Mouse (Mus musculus) lung, embryonic 16.5 days (tissue): ENCODE results near the gene Myo18a. TPM values are rescaled to one million over a fixed set of nuclear protein-coding genes. Genes with fewer than 3 reads are reported as not detected.

Experiments
- ATAC-seq: fragments of 200-750 bp; cut with Nextera tagmentation; 2 replicates; pipeline ENCODE4 v1.8.0; 2017; ENCODE audit warnings: low read depth, mild to moderate bottlenecking, moderate library complexity
- H3K27ac ChIP-seq: fragments of 300-500 bp; sonication (generic); 2 replicates; pipeline ENCODE4 v1.5.1; 2014; ENCODE audit warnings: mild to moderate bottlenecking, control low read depth, low read length
- H3K27me3 ChIP-seq: fragments of 300-500 bp; sonication (generic); 2 replicates; pipeline ENCODE4 v1.6.1; 2014; ENCODE audit warnings: low read depth, low read length, mixed read lengths; ENCODE audit not compliant: control insufficient read depth, insufficient read depth
- H3K36me3 ChIP-seq: fragments of 300-500 bp; sonication (generic); 2 replicates; pipeline ENCODE4 v1.6.1; 2014; ENCODE audit warnings: low read length; ENCODE audit not compliant: control insufficient read depth, insufficient read depth
- H3K4me1 ChIP-seq: fragments of 300-500 bp; sonication (generic); replicated peaks from 2 replicates; pipeline ENCODE4 v1.6.1; 2014; ENCODE audit warnings: low read length, mixed read lengths; ENCODE audit not compliant: control insufficient read depth, insufficient read depth
- H3K4me2 ChIP-seq: fragments of 300-500 bp; sonication (generic); 2 replicates; pipeline ENCODE4 v1.6.1; 2014; ENCODE audit warnings: low read depth, low read length, control low read depth
- H3K4me3 ChIP-seq: fragments of 300-500 bp; sonication (generic); 2 replicates; pipeline ENCODE4 v1.5.1; 2014; ENCODE audit warnings: mild to moderate bottlenecking, low read length, control low read depth
- H3K9ac ChIP-seq: fragments of 300-500 bp; sonication (generic); 2 replicates; pipeline ENCODE4 v1.6.1; 2014; ENCODE audit warnings: low read length, control low read depth
- H3K9me3 ChIP-seq: fragments of 300-500 bp; sonication (generic); 2 replicates; pipeline ENCODE4 v1.6.1; 2016; ENCODE audit warnings: low read length; ENCODE audit not compliant: control insufficient read depth
- WGBS: fragments of 180-500 bp; shearing (Covaris S2); extraction: QIAGEN DNeasy Blood & Tissue Kit; methylation state at CpG from one replicate; pipeline ENCODE4 v1.1.7; 2014; 5-methylcytosine and 5-hydroxymethylcytosine counted together
- polyA plus RNA-seq: library from polyadenylated mRNA; unstranded; fragments of >200 nt; fragmentation: Nextera tagmentation; extraction: Ambion mirVana; gene quantifications from 2 replicates; pipeline ENCODE4 v1.2.1, GENCODE M21; 2015

Gene Myo18a
- polyA plus RNA-seq, 1 experiment from 2014 or later, result 39.0 TPM

DNA sequence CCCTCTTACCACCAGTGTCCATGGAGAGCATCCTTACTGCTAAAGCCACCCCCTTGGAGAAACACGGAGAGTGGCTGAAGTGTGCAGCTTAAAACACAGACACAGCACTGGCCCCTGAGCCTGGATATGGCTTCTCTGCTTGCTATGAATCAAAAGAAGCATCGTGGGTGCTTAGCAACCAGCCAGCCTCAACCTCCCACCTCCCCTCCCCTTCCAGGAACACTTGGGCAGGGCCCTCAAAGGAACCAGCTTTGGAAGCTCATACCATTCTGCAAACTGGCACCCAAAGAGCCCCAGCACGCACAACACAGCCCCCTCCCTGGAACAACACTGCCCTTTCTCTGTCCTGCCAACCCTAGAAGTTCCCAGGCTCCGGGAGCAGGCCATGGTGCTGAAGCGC is 146.3 kb downstream of the Myo18a start:
- no peak overlapping the region for H3K4me2 ChIP-seq
- no peak overlapping the region for H3K4me3 ChIP-seq
- peaks cover 13% of the 10 kb centered on the region for H3K27me3 ChIP-seq
- H3K4me1 ChIP-seq, result peaks cover 8% of the 10 kb centered on the region; the same call in 1 of the 2 replicates
- H3K9ac ChIP-seq, result no peak overlapping the region
- no peak for ATAC-seq
- no peaks in the 10 kb centered on the region for H3K9me3 ChIP-seq
- no peak overlapping the region for H3K27ac ChIP-seq
- 16% methylated on average over 5 of the region's 5 CpGs for WGBS
- H3K36me3 ChIP-seq, result no peaks in the 10 kb centered on the region

DNA sequence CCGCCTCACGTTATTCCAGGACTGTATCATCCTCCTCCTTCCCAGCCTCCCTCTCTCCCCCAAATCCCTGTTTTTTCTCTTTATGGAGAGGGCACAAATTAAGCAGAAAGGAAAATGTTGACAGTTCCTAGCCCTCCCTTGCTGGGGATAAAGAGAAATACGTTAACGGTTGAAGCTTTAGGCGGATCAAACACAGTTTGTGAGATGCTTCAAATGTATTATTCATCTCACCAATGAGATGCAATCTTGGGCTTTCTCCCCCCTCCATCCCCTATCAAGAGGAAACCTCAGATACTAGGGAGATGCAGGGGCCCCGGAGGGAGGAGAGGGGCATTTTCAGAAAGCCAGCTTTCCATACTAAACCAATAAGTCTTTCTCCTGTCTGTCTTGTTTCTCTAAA is 146.7 kb downstream of the Myo18a start:
- Histone ChIP-seq H3K4me2 (no peak overlapping the region), H3K4me1 (peaks cover 6% of the 10 kb centered on the region; the same call in 1 of the 2 replicates), H3K36me3 (no peaks in the 10 kb centered on the region), H3K27ac (no peak overlapping the region), H3K27me3 (peaks cover 17% of the 10 kb centered on the region), H3K9ac (no peak overlapping the region), H3K9me3 (no peaks in the 10 kb centered on the region), H3K4me3 (no peak overlapping the region)
- 20% methylated on average over 6 of the region's 6 CpGs for WGBS
- no peak for ATAC-seq

GRCm38 (mm10) chr11:77913505-77913904 is 150.5 kb downstream of the Myo18a start:
- 46% methylated on average over 6 of the region's 6 CpGs for WGBS
- H3K36me3 ChIP-seq, result no peaks in the 10 kb centered on the region
- no peak overlapping the region for H3K27ac ChIP-seq
- no peaks in the 10 kb centered on the region for H3K9me3 ChIP-seq
- peaks cover 31% of the 10 kb centered on the region for H3K27me3 ChIP-seq
- no peak overlapping the region for H3K9ac ChIP-seq
- ATAC-seq, result no peak
- H3K4me2 ChIP-seq, result no peak overlapping the region
- no peak overlapping the region for H3K4me3 ChIP-seq
- H3K4me1 ChIP-seq, result no peaks in the 10 kb centered on the region

DNA sequence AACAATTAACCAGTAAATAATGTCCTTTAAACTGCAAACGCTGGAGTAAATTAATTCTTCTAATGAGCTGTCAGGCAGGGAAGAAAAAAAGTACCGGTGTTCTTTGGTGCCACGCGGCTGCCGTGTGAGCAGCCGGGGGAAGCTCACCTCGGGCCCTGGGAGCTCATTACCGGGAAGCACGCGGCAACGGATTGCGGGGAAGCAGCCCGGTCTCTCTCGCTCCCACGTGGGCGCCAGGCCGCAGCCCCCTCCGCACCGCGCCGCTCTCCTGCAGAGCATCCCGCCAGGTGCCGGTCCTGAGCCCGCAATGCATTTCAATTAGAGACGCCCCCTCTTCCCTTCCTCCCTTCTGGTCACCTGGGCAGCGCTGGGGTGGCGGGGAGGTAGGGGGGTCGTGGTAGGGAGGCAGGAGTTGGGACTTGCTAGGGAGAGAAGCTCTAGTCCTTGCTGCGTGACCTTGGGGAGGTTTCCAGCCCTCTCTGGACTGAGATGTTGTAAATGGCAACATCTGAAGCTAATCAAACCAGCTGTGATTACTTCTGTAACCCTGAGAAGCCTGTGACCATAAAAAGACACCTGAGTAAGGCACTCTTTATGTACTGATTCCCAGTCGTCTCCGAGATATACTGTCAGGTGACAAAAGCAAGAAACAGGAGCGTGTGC is 151.7 kb downstream of the Myo18a start:
- Histone ChIP-seq H3K4me1 (no peaks in the 10 kb centered on the region), H3K9me3 (no peaks in the 10 kb centered on the region), H3K9ac (no peak overlapping the region), H3K27ac (no peak overlapping the region), H3K4me3 (no peak overlapping the region), H3K36me3 (no peaks in the 10 kb centered on the region), H3K27me3 (peaks cover 31% of the 10 kb centered on the region), H3K4me2 (no peak overlapping the region)
- ATAC-seq, result no peak
- WGBS, result 5% methylated on average over 31 of the region's 32 CpGs

Other genes with a start within 250 kb of the Myo18a start
- gene Abhd15, start 248.1 kb upstream of the Myo18a start, polyA plus RNA-seq, result 3.9 and 4.0 TPM in 2 replicates
- 31.3 and 32.2 TPM in 2 replicates for gene Trp53i13, start 247.3 kb upstream of the Myo18a start, polyA plus RNA-seq
- 0.18 TPM in 1 of 2 replicates, not detected in the other for gene Gm10392, start 244.0 kb upstream of the Myo18a start, polyA plus RNA-seq
- 14.8 and 14.9 TPM in 2 replicates for gene Taok1, start 155.4 kb upstream of the Myo18a start, polyA plus RNA-seq
- 4.3 and 4.7 TPM in 2 replicates for gene Nufip2, start 77.1 kb upstream of the Myo18a start, polyA plus RNA-seq
- gene Cryba1, start 38.0 kb upstream of the Myo18a start, polyA plus RNA-seq, result not detected in 2 replicates
- 1.8 and 2.5 TPM in 2 replicates for gene Gm10277, start 24.5 kb downstream of the Myo18a start, polyA plus RNA-seq
- 1.1 and 1.7 TPM in 2 replicates for gene Pipox, start 130.8 kb downstream of the Myo18a start, polyA plus RNA-seq
- 0.34 and 0.69 TPM in 2 replicates for gene Sez6, start 167.6 kb downstream of the Myo18a start, polyA plus RNA-seq
- gene Phf12, start 219.5 kb downstream of the Myo18a start, polyA plus RNA-seq, result 13.8 and 13.9 TPM in 2 replicates